Mouse (Mus musculus): ENCODE results near the gene S1pr4. TPM values are rescaled to one million over a fixed set of nuclear protein-coding genes. Genes with fewer than 3 reads are reported as not detected.

S1pr4 gene
- polyA plus RNA-seq, 1 experiment from 2014 or later: 2.1 TPM

DNA sequence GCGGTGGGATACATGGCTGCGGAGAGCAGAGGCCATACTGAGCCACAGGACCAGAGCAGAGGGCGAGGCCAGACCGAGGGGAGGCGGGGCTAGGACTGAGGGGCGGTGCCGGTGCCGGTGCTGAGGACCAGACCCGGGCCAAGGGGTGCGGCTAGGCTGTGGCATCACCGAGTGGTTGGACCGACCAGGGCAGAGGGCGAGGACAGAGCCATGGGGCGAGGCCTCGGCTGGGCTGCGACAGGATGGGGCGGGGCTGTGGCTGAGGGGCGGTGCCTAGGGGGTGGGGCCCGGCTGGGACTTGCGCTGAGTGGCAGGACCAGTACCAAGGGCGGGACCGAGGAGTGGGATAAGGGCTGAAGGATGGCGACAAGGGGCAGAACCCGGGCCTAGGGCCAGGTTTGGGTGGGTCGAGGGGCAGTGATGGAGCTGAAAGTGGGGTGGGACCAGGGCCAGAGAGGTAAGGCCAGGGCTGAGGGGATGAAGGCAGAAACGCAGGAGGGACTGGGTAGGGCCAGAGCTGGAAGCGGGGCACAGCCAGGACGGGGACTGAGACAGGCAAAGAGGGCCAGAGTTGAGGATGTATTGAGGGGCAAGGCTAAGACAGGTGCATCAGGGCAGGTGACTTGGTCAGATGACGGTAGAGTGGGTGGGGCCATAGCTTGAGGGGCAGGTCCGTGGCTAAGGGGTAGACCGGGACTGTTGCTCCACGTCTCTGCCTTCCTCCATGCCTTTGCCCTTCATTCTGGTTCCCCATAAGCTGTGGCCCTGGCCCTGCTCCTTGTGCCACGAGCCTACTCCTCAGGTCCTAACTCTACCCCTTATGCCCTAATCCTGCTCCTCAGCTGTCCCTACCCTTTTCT lies 35.3 kb downstream of the S1pr4 start:
- H3K27ac ChIP-seq (ENCODE audit: low read length): no peak overlapping the region
- peak overlapping the region; percentile 33 for H3K4me3 ChIP-seq (ENCODE audit: low read length)
- peak; percentile 21; the same call in 1 of the 2 replicates for ATAC-seq (replicated peaks; ENCODE audit: extremely low read depth, insufficient read depth, low FRiP score)
- H3K4me1 ChIP-seq (ENCODE audit: control insufficient read depth, insufficient read depth, low read length): peaks cover 6% of the 10 kb centered on the region; the same call in 1 of the 2 replicates
- WGBS: 2% methylated on average over 33 of the region's 33 CpGs
- H3K27me3 ChIP-seq (ENCODE audit: control insufficient read depth, insufficient read depth, low read length): peaks cover 83% of the 10 kb centered on the region
- no peak overlapping the region for H3K9ac ChIP-seq (ENCODE audit: low read length)
- no peaks in the 10 kb centered on the region for H3K9me3 ChIP-seq (replicated peaks; ENCODE audit: control insufficient read depth, low read length)
- H3K4me2 ChIP-seq (ENCODE audit: low read depth, low read length): peak overlapping the region; percentile 49
- H3K36me3 ChIP-seq (ENCODE audit: control insufficient read depth, insufficient read depth): no peaks in the 10 kb centered on the region

DNA sequence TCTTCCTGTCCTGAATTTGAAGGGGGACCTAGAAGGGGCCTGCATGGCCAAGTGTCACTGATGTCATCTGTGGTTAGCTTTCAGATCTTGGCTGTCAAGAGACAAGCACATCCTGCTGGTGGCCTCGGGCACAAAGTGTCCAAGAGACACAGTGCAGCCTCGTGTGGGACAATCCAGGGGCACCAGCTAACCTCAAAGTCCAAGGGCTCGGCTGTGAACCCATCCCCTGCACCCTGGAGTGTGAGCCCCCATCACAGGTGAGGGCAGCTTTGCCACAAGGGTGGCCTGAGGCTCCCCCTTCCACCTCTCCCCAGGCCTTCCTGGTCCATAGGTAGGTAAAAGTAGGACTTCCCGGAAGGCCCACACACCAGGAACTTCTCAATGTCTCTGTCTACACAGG lies 36.4 kb downstream of the S1pr4 start:
- no peak overlapping the region for H3K4me3 ChIP-seq (ENCODE audit: low read length)
- H3K36me3 ChIP-seq (ENCODE audit: control insufficient read depth, insufficient read depth): no peaks in the 10 kb centered on the region
- H3K27ac ChIP-seq (ENCODE audit: low read length): no peak overlapping the region
- peaks cover 6% of the 10 kb centered on the region; the same call in 1 of the 2 replicates for H3K4me1 ChIP-seq (ENCODE audit: control insufficient read depth, insufficient read depth, low read length)
- no peaks in the 10 kb centered on the region for H3K9me3 ChIP-seq (replicated peaks; ENCODE audit: control insufficient read depth, low read length)
- no peak for ATAC-seq (replicated peaks; ENCODE audit: extremely low read depth, insufficient read depth, low FRiP score)
- H3K27me3 ChIP-seq (ENCODE audit: control insufficient read depth, insufficient read depth, low read length): peaks cover 85% of the 10 kb centered on the region
- WGBS: 53% methylated on average over 4 of the region's 4 CpGs
- no peak overlapping the region for H3K4me2 ChIP-seq (ENCODE audit: low read depth, low read length)
- H3K9ac ChIP-seq (ENCODE audit: low read length): no peak overlapping the region

DNA sequence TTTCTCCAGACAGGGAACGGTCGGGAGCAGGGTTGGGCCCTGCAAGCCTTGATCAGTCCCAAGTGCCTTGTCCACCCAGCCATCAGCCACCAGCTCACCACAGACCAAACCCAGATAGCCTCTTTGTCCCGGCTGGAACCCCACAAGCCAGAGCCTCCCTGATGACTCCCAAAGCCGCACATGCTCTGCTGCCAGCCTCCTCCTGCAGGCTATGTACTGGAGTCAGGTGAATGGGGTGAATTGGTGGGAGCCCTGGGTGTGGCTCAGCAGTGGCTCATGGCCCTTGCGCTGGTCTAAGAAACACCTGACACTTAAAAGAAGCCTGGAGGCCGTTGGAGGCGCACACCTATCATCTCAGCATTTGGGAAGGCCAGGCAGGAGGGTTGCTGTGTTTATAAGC lies 37.0 kb downstream of the S1pr4 start:
- H3K9me3 ChIP-seq (replicated peaks; ENCODE audit: control insufficient read depth, low read length): no peaks in the 10 kb centered on the region
- H3K4me2 ChIP-seq (ENCODE audit: low read depth, low read length): no peak overlapping the region
- H3K4me1 ChIP-seq (ENCODE audit: control insufficient read depth, insufficient read depth, low read length): peaks cover 6% of the 10 kb centered on the region; the same call in 1 of the 2 replicates
- H3K36me3 ChIP-seq (ENCODE audit: control insufficient read depth, insufficient read depth): no peaks in the 10 kb centered on the region
- 76% methylated on average over 7 of the region's 7 CpGs for WGBS
- peaks cover 85% of the 10 kb centered on the region for H3K27me3 ChIP-seq (ENCODE audit: control insufficient read depth, insufficient read depth, low read length)
- H3K4me3 ChIP-seq (ENCODE audit: low read length): no peak overlapping the region
- no peak overlapping the region for H3K9ac ChIP-seq (ENCODE audit: low read length)
- no peak overlapping the region for H3K27ac ChIP-seq (ENCODE audit: low read length)
- ATAC-seq (replicated peaks; ENCODE audit: extremely low read depth, insufficient read depth, low FRiP score): no peak

DNA sequence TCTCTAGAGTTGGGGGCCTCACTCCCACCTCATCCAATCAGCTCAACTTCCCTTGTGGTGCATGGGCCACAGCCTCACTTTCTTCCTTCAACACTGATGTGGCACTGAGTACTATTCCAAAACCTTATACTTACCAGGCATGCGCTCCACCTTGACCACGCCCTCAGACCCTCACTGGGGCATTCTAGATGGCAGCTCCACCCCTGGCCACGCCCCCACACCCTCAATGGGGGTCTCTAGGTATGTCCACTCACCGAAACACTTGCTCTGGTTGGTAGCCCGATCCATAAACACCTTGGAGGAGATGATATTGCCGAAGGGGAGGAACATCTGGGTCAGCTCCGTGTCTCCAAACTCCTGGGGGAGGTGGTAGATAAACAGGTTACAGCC lies 37.5 kb downstream of the S1pr4 start:
- Histone ChIP-seq H3K4me2 (ENCODE audit: low read depth, low read length) (no peak overlapping the region), H3K27ac (ENCODE audit: low read length) (no peak overlapping the region), H3K27me3 (ENCODE audit: control insufficient read depth, insufficient read depth, low read length) (peaks cover 84% of the 10 kb centered on the region), H3K4me1 (ENCODE audit: control insufficient read depth, insufficient read depth, low read length) (peaks cover 6% of the 10 kb centered on the region; the same call in 1 of the 2 replicates), H3K9me3 (replicated peaks; ENCODE audit: control insufficient read depth, low read length) (no peaks in the 10 kb centered on the region), H3K9ac (ENCODE audit: low read length) (no peak overlapping the region), H3K4me3 (ENCODE audit: low read length) (no peak overlapping the region), H3K36me3 (ENCODE audit: control insufficient read depth, insufficient read depth) (no peaks in the 10 kb centered on the region)
- no peak for ATAC-seq (replicated peaks; ENCODE audit: extremely low read depth, insufficient read depth, low FRiP score)
- 41% methylated on average over 7 of the region's 7 CpGs for WGBS

DNA sequence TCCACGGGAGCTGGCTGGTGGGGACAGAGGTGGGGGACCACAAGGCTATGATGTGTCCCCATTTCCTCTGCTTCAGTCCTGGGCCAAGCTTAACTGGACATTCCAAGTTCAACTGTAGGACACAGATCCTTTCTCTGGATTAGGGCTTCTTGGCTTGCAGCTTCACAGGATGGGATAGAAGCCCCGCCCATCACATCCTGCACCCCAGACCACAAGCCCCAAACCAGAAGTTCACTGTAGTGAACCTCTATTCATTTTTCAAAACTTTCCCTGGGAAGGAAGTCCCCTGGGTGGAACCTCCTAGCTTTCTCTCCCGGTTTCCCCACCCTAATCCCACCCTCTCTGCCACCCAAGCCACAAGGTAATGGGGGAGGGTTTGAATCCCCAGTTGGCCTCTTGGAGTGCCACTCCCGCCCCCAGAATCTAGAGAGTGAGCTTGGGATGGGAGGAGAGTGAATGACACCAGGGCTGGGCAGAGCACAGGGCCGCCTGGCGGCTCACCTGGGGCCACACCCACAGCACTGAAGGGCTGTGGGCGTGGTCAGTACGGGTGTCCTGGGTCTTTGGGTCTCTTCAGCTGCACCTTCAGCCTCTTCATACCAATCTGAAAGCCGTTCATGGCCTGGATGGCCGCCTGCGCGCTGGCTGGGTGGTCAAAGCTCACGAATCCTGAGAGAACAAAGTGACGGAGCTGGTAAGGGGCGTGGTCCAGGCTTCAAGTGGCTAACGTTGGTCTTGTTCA lies 38.1 kb downstream of the S1pr4 start:
- no peak for ATAC-seq (replicated peaks; ENCODE audit: extremely low read depth, insufficient read depth, low FRiP score)
- Histone ChIP-seq H3K9ac (ENCODE audit: low read length) (no peak overlapping the region), H3K27ac (ENCODE audit: low read length) (no peak overlapping the region), H3K4me3 (ENCODE audit: low read length) (no peak overlapping the region; the same call in 1 of the 2 replicates), H3K9me3 (replicated peaks; ENCODE audit: control insufficient read depth, low read length) (no peaks in the 10 kb centered on the region), H3K4me1 (ENCODE audit: control insufficient read depth, insufficient read depth, low read length) (peaks cover 6% of the 10 kb centered on the region; the same call in 1 of the 2 replicates), H3K4me2 (ENCODE audit: low read depth, low read length) (no peak overlapping the region), H3K27me3 (ENCODE audit: control insufficient read depth, insufficient read depth, low read length) (peaks cover 80% of the 10 kb centered on the region), H3K36me3 (ENCODE audit: control insufficient read depth, insufficient read depth) (no peaks in the 10 kb centered on the region)
- WGBS: 5% methylated on average over 16 of the region's 16 CpGs

DNA sequence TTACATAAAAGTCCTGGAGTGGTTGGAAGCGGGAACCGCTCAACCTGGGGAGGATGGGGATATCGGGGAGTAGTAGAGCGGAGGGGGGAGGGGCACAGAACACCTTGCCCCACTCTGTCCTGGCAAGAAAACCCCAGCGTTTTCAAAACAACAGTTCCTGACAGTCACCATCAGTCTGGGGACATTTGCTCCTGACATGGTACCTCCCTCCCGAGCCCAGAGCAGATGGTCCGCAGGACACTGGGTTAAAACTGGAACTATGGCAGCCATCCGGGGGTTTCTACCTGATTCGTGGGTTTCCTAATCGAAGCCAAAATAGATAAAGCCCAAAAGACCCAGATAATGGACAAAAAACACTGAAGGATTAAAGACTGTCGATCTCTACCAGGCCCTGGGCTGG lies 39.0 kb downstream of the S1pr4 start:
- 35% methylated on average over 11 of the region's 11 CpGs for WGBS
- H3K9me3 ChIP-seq (replicated peaks; ENCODE audit: control insufficient read depth, low read length): no peaks in the 10 kb centered on the region
- ATAC-seq (replicated peaks; ENCODE audit: extremely low read depth, insufficient read depth, low FRiP score): no peak
- H3K27me3 ChIP-seq (ENCODE audit: control insufficient read depth, insufficient read depth, low read length): peaks cover 85% of the 10 kb centered on the region
- H3K27ac ChIP-seq (ENCODE audit: low read length): no peak overlapping the region
- H3K36me3 ChIP-seq (ENCODE audit: control insufficient read depth, insufficient read depth): no peaks in the 10 kb centered on the region
- H3K9ac ChIP-seq (ENCODE audit: low read length): no peak overlapping the region
- H3K4me3 ChIP-seq (ENCODE audit: low read length): no peak overlapping the region
- H3K4me1 ChIP-seq (ENCODE audit: control insufficient read depth, insufficient read depth, low read length): peaks cover 6% of the 10 kb centered on the region; the same call in 1 of the 2 replicates
- no peak overlapping the region for H3K4me2 ChIP-seq (ENCODE audit: low read depth, low read length)

DNA sequence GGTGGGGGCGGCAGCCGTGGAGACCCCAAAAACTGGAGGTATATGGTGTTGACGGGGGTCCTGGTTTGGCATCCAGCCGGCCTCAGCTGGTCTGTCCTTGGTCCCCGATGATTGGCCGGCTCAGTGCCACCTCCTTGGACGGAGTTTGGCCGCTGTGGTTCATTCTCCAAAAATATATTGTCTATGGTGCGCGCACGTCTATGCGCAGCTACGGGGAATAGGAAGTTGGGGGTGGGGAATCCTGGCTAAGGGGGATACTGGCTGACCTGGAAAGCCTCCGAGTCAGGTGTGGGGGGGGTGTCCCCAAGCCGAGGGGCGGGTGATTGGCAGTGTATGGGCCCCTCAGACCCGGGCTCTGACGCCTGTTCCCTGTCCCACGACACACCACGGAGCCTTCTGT lies 39.5 kb downstream of the S1pr4 start:
- WGBS: 31% methylated on average over 20 of the region's 20 CpGs
- H3K9ac ChIP-seq (ENCODE audit: low read length): no peak overlapping the region
- no peaks in the 10 kb centered on the region for H3K9me3 ChIP-seq (replicated peaks; ENCODE audit: control insufficient read depth, low read length)
- H3K4me1 ChIP-seq (ENCODE audit: control insufficient read depth, insufficient read depth, low read length): peaks cover 6% of the 10 kb centered on the region; the same call in 1 of the 2 replicates
- no peak for ATAC-seq (replicated peaks; ENCODE audit: extremely low read depth, insufficient read depth, low FRiP score)
- H3K27ac ChIP-seq (ENCODE audit: low read length): no peak overlapping the region
- peaks cover 83% of the 10 kb centered on the region for H3K27me3 ChIP-seq (ENCODE audit: control insufficient read depth, insufficient read depth, low read length)
- H3K4me3 ChIP-seq (ENCODE audit: low read length): no peak overlapping the region
- no peak overlapping the region for H3K4me2 ChIP-seq (ENCODE audit: low read depth, low read length)
- H3K36me3 ChIP-seq (ENCODE audit: control insufficient read depth, insufficient read depth): no peaks in the 10 kb centered on the region

DNA sequence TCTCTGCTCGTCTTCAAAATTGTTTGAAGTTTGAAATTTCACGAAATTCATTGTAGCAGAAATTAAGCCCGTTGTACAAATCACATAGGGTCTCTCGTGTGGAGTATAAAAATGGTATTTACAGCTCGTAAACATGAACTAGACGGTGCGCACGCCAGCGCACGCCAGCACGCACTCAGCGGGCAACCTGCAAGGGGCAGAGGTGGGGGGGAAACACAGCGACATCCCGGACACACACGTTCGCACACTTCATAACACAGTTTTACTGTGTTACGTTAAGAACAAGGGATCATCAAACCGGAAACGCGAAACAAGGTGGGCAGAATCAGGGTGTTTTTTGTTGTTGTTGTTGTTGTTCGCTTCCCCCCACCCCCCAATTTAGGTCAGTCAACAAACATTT lies 40.5 kb downstream of the S1pr4 start:
- peaks cover 83% of the 10 kb centered on the region for H3K27me3 ChIP-seq (ENCODE audit: control insufficient read depth, insufficient read depth, low read length)
- peaks cover 5% of the 10 kb centered on the region; the same call in 1 of the 2 replicates for H3K4me1 ChIP-seq (ENCODE audit: control insufficient read depth, insufficient read depth, low read length)
- no peak overlapping the region for H3K27ac ChIP-seq (ENCODE audit: low read length)
- no peak overlapping the region for H3K4me3 ChIP-seq (ENCODE audit: low read length)
- H3K4me2 ChIP-seq (ENCODE audit: low read depth, low read length): no peak overlapping the region
- H3K9ac ChIP-seq (ENCODE audit: low read length): no peak overlapping the region
- no peaks in the 10 kb centered on the region for H3K36me3 ChIP-seq (ENCODE audit: control insufficient read depth, insufficient read depth)
- H3K9me3 ChIP-seq (replicated peaks; ENCODE audit: control insufficient read depth, low read length): no peaks in the 10 kb centered on the region
- ATAC-seq (replicated peaks; ENCODE audit: extremely low read depth, insufficient read depth, low FRiP score): no peak
- 70% methylated on average over 21 of the region's 21 CpGs for WGBS

DNA sequence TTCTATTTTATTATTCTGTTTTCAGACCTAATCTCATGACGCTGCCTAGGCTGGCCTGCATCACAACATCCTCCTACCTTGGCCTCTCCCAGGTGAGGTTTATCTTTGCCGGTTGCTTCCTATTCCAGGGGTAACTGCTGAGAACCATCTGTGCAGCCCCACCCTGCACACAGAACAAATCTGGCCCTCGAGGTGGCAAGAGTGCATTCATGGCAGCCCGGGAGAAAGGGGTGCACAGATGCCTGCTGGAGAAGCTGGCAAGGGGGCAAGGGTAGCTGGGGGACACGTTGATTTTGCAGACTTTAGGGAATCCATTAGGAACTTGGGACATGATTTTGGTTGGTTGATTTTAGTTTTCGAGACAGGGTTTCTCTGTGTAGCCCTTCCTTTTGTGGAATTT lies 41.7 kb downstream of the S1pr4 start:
- peaks cover 82% of the 10 kb centered on the region for H3K27me3 ChIP-seq (ENCODE audit: control insufficient read depth, insufficient read depth, low read length)
- H3K9ac ChIP-seq (ENCODE audit: low read length): no peak overlapping the region
- no peak overlapping the region for H3K4me2 ChIP-seq (ENCODE audit: low read depth, low read length)
- H3K9me3 ChIP-seq (replicated peaks; ENCODE audit: control insufficient read depth, low read length): no peaks in the 10 kb centered on the region
- no peak overlapping the region for H3K4me3 ChIP-seq (ENCODE audit: low read length)
- no peaks in the 10 kb centered on the region for H3K36me3 ChIP-seq (ENCODE audit: control insufficient read depth, insufficient read depth)
- no peak for ATAC-seq (replicated peaks; ENCODE audit: extremely low read depth, insufficient read depth, low FRiP score)
- no peaks in the 10 kb centered on the region for H3K4me1 ChIP-seq (ENCODE audit: control insufficient read depth, insufficient read depth, low read length)
- H3K27ac ChIP-seq (ENCODE audit: low read length): no peak overlapping the region
- 82% methylated on average over 6 of the region's 6 CpGs for WGBS

All from heart, embryonic 16.5 days (tissue).